Mouse (Mus musculus) layer of hippocampus, adult 9-10 months (tissue): ENCODE data around the gene Taar6.

Experiments
- DNase-seq: peaks from one replicate; pipeline ENCODE4 v3.0.0; 2022; ENCODE audit warnings: low spot score

The Taar6 gene

GRCm38 (mm10) chr10:23937613-23938012 is 47.8 kb downstream of the Taar6 start:
- DNase-seq, result no peak
